Mouse (Mus musculus) spleen, adult 2 months (tissue): ENCODE results near the gene Gm20388.

Experiments used
- CTCF ChIP-seq: fragments of 200-500 bp; IDR thresholded peaks from 2 replicates; pipeline ENCODE4 v1.5.1; 2011; ENCODE audit warnings: mild to moderate bottlenecking, inconsistent platforms; ENCODE audit not compliant: insufficient read depth, insufficient read length, insufficient replicate concordance; ENCODE audit errors: extremely low read depth
- POLR2A ChIP-seq: fragments of 200-500 bp; IDR thresholded peaks from 2 replicates; pipeline ENCODE4 v1.6.1; 2011; ENCODE audit warnings: low read depth, low read length, inconsistent platforms

DNA sequence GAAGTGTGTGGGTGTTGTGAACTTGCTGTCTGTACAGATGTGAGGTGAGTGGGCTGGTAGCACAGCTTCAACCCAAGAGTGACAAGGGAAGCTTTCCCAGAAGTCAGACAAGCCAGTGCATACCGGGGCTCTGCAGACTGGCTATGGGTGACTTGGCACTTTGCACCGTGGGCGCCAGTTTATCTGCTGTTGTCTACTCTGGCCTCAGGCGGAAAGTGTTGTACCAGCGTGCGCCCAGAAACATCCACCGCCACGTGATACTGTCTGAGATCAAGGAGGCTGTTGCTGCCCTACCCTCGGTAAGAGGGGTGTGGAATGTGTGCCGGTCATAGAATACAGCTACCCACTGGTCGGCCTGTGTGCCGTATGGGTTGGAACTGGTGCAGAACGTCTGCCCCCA lies 3487.7 kb downstream of the Gm20388 start:
- no peak for TF ChIP-seq POLR2A
- no peak for TF ChIP-seq CTCF
